Mouse (Mus musculus) common myeloid progenitor, adult 5-6 weeks (primary cell): ENCODE data around the gene Poc1b. TPM values are rescaled to one million over a fixed set of nuclear protein-coding genes. Genes with fewer than 3 reads are reported as not detected.
"Not testable (repeated sequence)": the region's sequence is repeated elsewhere in the genome, so short reads cannot be mapped to it uniquely, and the experiment has no call there.

Experiments used
- ATAC-seq: replicated peaks from 2 replicates; pipeline ENCODE4 v1.8.0; 2016; ENCODE audit warnings: low read depth, mild to moderate bottlenecking, moderate TSS enrichment, inconsistent platforms; ENCODE audit not compliant: poor library complexity, severe bottlenecking
- total RNA-seq: library from RNA; stranded (forward); fragments of 200-1000, 187-1606 nt; gene quantifications from 2 replicates; pipeline ENCODE4 v1.2.3, GENCODE M21; 2017

Poc1b gene
- total RNA-seq, 1 experiment from 2014 or later: 20.3 TPM

DNA sequence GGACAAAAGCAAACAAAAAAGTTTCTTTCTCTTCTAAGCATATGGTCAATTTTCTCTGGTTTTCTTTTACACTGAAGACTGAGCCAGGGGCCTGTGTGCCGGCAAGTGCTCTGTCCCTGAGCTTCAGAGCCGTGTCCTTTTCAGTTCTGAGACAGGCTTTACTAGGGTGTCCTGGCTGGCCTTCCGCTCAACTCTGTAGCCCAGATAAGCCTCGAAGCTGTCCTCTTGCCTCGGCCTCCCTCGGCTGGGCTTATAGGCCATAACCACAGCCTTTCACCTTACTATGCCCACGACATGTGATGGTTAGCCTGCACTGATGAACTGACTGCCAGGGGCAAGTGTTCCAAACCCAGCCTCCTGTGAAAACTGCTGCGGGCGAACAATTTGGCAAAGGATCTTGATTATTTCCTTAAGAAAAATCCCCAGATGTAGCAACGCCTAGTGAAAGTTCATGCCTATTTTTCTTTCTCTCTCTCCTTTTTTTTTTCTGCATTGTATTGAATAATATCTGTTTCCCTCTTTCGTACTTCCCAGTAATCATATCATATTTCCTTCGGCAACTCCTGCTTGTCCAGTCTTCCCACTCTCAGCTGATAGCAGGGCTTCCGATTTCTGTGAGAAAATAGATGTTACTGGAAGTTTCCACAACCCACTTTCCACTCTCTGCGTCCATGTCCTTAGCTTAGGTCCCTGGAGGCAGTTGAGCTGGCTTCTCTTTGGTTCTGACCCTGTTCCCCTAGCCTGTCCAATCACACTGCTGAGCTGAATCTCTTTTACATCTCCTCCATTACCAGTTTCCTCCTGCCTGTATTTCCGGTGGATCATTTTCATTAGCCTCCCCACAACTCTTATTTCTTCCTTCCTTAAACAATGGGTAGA is 107.8 kb downstream of the Poc1b start:
- no peak for ATAC-seq

DNA sequence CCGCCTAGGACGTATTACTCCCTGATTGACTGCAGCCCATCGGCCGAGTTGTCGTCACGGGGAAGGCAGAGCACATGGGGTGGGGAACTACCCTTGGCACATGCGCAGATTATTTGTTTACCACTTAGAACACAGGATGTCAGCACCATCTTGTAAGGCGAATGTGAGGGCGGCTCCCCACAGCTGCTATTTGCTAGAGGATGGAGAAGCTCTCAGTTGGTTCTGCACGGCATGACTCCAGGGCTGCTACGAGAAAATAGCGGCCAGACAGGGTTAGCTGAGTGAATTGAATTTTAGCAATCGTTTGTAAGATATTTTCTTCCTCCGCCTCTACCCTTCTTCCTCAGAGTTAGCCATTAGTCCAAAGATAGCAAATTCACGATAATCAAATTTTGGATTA is 109.7 kb downstream of the Poc1b start:
- not testable (repeated sequence) for ATAC-seq

GRCm38 (mm10) chr10:99221540-99221939 is 114.7 kb downstream of the Poc1b start:
- no peak for ATAC-seq

GRCm38 (mm10) chr10:99222726-99223125 is 115.9 kb downstream of the Poc1b start:
- ATAC-seq: no peak

GRCm38 (mm10) chr10:99224218-99224617 is 117.4 kb downstream of the Poc1b start:
- ATAC-seq: no peak

- ATAC-seq: no peak
Measured at GRCm38 (mm10) chr10:99226782-99227181, 119.9 kb downstream of the Poc1b start.

GRCm38 (mm10) chr10:99227968-99228864 is 121.4 kb downstream of the Poc1b start:
- ATAC-seq: peak; percentile 57

DNA sequence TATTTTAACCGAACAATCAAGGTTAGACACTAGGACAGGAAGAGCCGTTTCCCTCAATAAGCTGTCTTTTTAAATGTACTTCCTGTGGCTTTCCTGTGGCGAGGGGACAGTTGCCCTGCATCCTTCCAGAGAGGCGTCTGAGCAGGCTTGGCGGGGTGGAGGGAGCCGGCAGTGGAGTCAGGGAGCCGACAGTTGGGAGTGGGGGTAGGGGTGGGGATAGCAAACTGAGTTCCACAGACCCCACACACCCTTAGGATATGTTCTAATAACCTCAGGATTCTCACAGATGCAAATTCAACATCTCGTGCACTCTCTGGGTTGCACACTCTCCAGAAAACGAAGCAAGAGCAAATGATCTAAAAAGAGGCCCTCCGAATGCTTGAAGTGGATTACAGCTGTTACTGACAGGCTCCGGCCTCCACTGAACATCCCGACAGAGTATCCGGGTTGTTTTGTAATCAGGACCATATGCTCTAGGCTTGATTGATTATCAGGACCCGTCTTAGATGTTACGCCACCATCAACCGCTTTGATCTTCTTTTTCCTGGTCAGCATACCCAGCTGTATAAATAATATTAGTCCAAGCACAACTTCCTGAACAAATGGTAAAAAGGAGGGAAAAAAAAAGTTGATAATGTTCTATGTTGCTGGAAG is 122.3 kb downstream of the Poc1b start:
- peak; percentile 72 for ATAC-seq

DNA sequence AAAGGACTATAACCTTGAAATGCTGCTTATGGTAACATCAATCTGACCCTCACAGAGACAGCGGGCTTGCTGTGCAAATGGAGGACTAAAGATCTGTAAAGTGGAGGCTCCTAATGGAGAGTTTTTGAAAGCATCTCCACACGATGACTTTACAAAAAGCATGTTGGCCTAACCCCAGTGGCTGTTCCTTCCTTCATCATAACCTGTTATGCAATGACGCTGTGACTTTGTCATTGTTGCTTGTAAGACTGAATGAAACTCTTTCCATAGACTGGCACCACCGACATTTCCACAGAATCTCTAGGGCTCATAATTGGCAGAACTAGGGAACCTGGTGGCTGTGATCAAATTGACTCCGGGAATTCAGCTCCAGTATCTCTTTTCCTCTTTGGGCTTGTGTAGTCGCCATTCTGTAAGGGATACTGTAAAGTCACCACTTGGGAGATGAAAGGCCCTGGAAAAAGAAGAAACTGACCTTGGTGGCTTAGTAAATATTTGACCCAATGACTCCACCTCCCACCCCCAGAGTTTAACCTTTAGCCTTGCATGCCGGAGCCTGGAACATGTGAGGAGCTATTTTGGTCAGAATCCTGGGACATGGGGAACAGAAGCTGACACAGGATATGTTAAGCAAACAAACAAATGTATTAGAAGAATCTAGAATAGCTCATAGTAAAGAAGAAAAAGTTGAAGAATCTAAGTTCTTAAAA is 125.8 kb downstream of the Poc1b start:
- peak; percentile 55 for ATAC-seq

DNA sequence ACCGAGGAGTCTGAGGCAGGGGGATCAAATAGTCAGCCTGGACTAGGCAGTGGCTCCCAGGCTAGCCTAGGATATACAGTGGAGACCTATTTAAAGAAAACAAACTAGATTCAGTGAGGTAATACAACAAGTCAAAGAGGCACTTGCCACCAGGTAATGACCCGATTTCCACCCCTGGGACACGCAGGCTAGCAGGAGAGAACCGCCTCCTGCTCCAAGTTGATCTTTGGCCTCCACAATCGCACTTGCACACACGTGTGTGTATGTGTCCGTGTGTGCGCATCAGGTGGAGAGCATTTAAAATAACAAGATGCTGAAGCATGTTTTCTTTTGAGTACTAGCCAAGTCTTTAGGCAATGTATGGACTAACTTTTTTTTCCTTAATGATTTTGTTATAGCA is 127.5 kb downstream of the Poc1b start:
- no peak for ATAC-seq

DNA sequence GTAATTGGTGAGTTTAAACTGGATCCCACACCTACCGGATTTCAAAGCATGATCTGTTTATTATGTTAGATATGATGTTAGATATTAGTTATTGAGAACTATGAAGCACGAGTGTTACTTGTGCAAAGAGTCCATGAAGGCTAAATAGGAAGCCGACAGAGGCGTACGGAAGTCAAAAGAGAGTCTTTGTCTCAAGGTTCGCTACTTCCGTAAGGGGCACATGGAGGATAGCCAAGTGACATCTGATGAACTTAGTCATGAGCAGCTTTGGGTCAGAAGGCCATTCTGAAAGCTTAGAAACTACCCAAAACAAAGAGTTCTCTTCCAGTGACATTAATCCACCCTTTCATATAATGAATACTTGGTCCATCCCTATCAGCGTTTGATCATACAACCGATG is 128.2 kb downstream of the Poc1b start:
- ATAC-seq: no peak

DNA sequence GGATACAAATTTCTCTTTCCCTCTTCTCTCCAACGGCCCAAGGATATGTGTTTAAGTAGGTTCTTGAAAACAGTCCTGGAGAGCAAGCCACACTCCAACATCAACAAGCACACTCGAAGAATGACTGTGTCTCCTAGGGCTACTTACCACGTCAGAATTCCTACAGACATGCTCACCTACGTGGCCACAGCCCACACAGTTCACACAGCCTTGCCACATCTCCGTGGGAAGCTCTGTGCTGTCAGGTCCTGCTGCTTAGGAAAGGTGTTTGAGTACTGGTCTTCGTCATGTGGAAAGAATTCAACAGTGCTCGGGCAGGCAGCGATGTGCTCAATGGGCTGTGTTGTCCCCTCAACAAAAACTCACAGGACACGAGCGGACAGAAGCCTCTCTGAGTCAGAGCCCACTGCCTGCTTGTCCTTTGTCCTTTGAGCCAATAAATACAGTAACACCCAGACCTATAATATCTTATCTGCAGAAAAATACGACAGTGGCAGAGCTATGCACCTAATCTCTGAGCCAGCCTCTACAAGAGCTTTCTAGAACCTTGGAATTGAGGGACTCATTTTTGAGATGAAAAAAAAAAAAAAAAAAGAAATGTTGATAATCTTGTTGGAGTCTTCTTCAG is 130.5 kb downstream of the Poc1b start:
- ATAC-seq: no peak

DNA sequence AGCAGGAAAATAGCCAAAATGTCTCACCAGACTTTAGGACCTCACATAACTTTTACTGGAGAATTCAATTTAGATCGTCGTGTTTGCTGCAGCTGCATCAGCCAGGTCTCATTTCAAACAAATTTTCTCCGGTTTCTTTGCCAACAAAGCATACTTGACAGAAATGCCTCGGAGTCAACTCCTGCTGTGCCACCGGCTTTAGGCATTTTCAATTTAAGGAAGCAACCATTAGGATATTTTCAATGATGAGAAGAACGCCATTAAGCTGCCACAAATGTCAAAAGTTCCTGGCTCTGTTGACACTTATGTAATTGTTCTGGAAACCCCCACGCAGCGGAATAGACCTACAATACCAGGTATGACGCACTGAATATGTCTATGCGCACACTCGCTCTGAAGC is 131.7 kb downstream of the Poc1b start:
- no peak for ATAC-seq

DNA sequence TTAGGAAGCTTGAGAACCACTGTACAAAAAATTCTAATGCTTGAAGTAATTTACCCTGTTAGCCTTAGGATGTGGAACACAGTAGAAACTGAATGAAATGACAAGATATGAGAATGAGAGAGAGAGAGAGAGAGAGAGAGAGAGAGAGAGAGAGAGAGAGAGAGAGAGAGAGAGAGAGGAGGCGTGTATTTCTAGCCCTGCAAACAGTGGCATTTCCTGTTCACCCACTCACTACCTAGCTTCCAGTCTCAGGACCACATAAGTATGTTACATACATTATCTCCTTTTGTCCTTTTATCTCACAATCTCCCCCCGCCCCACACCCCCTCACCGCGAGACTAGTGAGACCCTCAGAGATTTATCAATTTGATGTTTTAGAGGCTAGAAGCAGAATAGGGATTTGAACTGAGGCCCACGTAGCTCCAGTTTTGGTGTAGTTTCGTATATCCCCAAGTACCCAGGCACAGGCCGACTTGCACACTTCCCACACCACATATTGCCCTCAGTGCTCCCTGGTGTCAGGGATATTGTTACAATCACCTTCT is 134.5 kb downstream of the Poc1b start:
- no peak for ATAC-seq

GRCm38 (mm10) chr10:99241829-99242711 is 135.2 kb downstream of the Poc1b start:
- ATAC-seq: peak; percentile 77

- no peak for ATAC-seq
Measured at GRCm38 (mm10) chr10:99242721-99243120, 135.9 kb downstream of the Poc1b start.

DNA sequence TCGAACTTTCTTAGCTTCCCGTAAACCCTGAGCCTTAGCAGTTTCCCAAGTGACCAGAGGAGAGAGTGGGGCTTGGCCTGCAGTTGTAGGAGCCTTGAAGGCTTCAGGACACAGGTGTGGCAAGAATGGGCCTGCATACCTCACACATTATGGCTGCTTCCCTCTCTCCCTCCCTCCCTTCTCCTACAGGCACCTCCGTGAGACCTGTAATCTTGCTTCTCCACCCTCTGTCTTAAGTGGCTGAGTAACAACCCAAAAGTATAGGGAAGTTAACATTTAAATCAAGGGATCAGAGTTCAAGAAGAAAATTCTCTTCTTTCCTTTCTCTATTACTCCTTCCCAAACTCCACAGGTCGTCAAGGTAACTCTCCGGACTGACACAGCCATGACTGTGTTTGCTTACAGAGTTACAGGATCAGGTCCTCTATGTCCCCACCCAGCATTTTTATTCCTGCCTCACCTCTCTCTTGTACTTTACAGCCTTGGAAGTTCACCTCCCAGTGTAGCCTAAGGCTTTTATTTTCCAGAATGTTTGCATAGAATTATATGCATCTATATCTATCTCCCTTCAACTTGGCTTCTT is 137.2 kb downstream of the Poc1b start:
- no peak for ATAC-seq
